Mouse (Mus musculus): ENCODE data around the gene Fgf3. TPM values are rescaled to one million over a fixed set of nuclear protein-coding genes. Genes with fewer than 3 reads are reported as not detected.

The Fgf3 gene
- polyA plus RNA-seq, 1 experiment, result 0.27 TPM

GRCm38 (mm10) chr7:144857826-144858342 lies 20.0 kb downstream of the Fgf3 start:
- 82% methylated on average over 3 of the region's 3 CpGs for WGBS
- DNase-seq (ENCODE audit: low read depth in 1 of 2, low spot score in 2 of 2), result no peak
- Histone ChIP-seq H3K27me3 (ENCODE audit: control insufficient read depth, insufficient read depth, low read length) (peaks cover 14% of the 10 kb centered on the region), H3K36me3 (ENCODE audit: control insufficient read depth, insufficient read depth, low read length) (no peaks in the 10 kb centered on the region), H3K4me1 (ENCODE audit: control insufficient read depth, insufficient read depth, insufficient read length) (no peaks in the 10 kb centered on the region), H3K4me3 (ENCODE audit: extremely low read depth, insufficient read depth, insufficient read length) (no peak overlapping the region), H3K27ac (ENCODE audit: insufficient read depth, low read length) (no peak overlapping the region)
- TF ChIP-seq CTCF (IDR thresholded peaks at IDR 0.05; ENCODE audit: extremely low read depth, insufficient read depth, insufficient read length, insufficient replicate concordance) (no peak), POLR2A (IDR thresholded peaks at IDR 0.05; ENCODE audit: low read depth, low read length) (no peak)

GRCm38 (mm10) chr7:144858702-144859101 lies 20.8 kb downstream of the Fgf3 start:
- 88% methylated on average over 1 of the region's 1 CpGs for WGBS
- TF ChIP-seq POLR2A (IDR thresholded peaks at IDR 0.05; ENCODE audit: low read depth, low read length) (no peak), CTCF (IDR thresholded peaks at IDR 0.05; ENCODE audit: extremely low read depth, insufficient read depth, insufficient read length, insufficient replicate concordance) (no peak)

GRCm38 (mm10) chr7:144861056-144861768 lies 23.3 kb downstream of the Fgf3 start:
- DNase-seq (ENCODE audit: low read depth in 1 of 2, low spot score in 2 of 2), result no peak
- Histone ChIP-seq H3K4me3 (ENCODE audit: extremely low read depth, insufficient read depth, insufficient read length) (no peak overlapping the region), H3K27ac (ENCODE audit: insufficient read depth, low read length) (no peak overlapping the region), H3K36me3 (ENCODE audit: control insufficient read depth, insufficient read depth, low read length) (no peaks in the 10 kb centered on the region), H3K27me3 (ENCODE audit: control insufficient read depth, insufficient read depth, low read length) (peaks cover 17% of the 10 kb centered on the region), H3K4me1 (ENCODE audit: control insufficient read depth, insufficient read depth, insufficient read length) (no peaks in the 10 kb centered on the region)
- TF ChIP-seq POLR2A (IDR thresholded peaks at IDR 0.05; ENCODE audit: low read depth, low read length) (no peak), CTCF (IDR thresholded peaks at IDR 0.05; ENCODE audit: extremely low read depth, insufficient read depth, insufficient read length, insufficient replicate concordance) (no peak)
- 7% methylated on average over 70 of the region's 72 CpGs for WGBS

More at GRCm38 (mm10) chr7:144858702-144859101, 20.8 kb downstream of the Fgf3 start:
- Histone ChIP-seq H3K27me3 (ENCODE audit: control insufficient read depth, insufficient read depth, low read length) (peaks cover 17% of the 10 kb centered on the region), H3K4me3 (ENCODE audit: extremely low read depth, insufficient read depth, insufficient read length) (no peak overlapping the region), H3K36me3 (ENCODE audit: control insufficient read depth, insufficient read depth, low read length) (no peaks in the 10 kb centered on the region), H3K4me1 (ENCODE audit: control insufficient read depth, insufficient read depth, insufficient read length) (no peaks in the 10 kb centered on the region), H3K27ac (ENCODE audit: insufficient read depth, low read length) (no peak overlapping the region)
- no peak for DNase-seq (ENCODE audit: low read depth in 1 of 2, low spot score in 2 of 2)

- Histone ChIP-seq H3K27ac (ENCODE audit: insufficient read depth, low read length) (no peak overlapping the region), H3K27me3 (ENCODE audit: control insufficient read depth, insufficient read depth, low read length) (peaks cover 17% of the 10 kb centered on the region)
- WGBS, result 8% methylated on average over 28 of the region's 28 CpGs
These were observed 23.8 kb downstream of the Fgf3 start for GRCm38 (mm10) chr7:144861769-144862070.

GRCm38 (mm10) chr7:144862126-144862525 lies 24.2 kb downstream of the Fgf3 start:
- H3K4me1 ChIP-seq (ENCODE audit: control insufficient read depth, insufficient read depth, insufficient read length), result no peaks in the 10 kb centered on the region
- WGBS, result 5% methylated on average over 15 of the region's 15 CpGs

More at GRCm38 (mm10) chr7:144861769-144862070, 23.8 kb downstream of the Fgf3 start:
- H3K4me1 ChIP-seq (ENCODE audit: control insufficient read depth, insufficient read depth, insufficient read length), result no peaks in the 10 kb centered on the region
- no peak for DNase-seq (ENCODE audit: low read depth in 1 of 2, low spot score in 2 of 2)
- no peak for TF ChIP-seq POLR2A (IDR thresholded peaks at IDR 0.05; ENCODE audit: low read depth, low read length)
- no peak for TF ChIP-seq CTCF (IDR thresholded peaks at IDR 0.05; ENCODE audit: extremely low read depth, insufficient read depth, insufficient read length, insufficient replicate concordance)
- H3K4me3 ChIP-seq (ENCODE audit: extremely low read depth, insufficient read depth, insufficient read length), result no peak overlapping the region
- H3K36me3 ChIP-seq (ENCODE audit: control insufficient read depth, insufficient read depth, low read length), result no peaks in the 10 kb centered on the region

GRCm38 (mm10) chr7:144862712-144863111 lies 24.8 kb downstream of the Fgf3 start:
- no peaks in the 10 kb centered on the region for H3K4me1 ChIP-seq (ENCODE audit: control insufficient read depth, insufficient read depth, insufficient read length)
- no peak for DNase-seq (ENCODE audit: low read depth in 1 of 2, low spot score in 2 of 2)
- WGBS, result 1% methylated on average over 18 of the region's 18 CpGs
- H3K27ac ChIP-seq (ENCODE audit: insufficient read depth, low read length), result no peak overlapping the region
- H3K27me3 ChIP-seq (ENCODE audit: control insufficient read depth, insufficient read depth, low read length), result peaks cover 17% of the 10 kb centered on the region
- no peak overlapping the region for H3K4me3 ChIP-seq (ENCODE audit: extremely low read depth, insufficient read depth, insufficient read length)
- TF ChIP-seq POLR2A (IDR thresholded peaks at IDR 0.05; ENCODE audit: low read depth, low read length), result no peak
- no peak for TF ChIP-seq CTCF (IDR thresholded peaks at IDR 0.05; ENCODE audit: extremely low read depth, insufficient read depth, insufficient read length, insufficient replicate concordance)
- H3K36me3 ChIP-seq (ENCODE audit: control insufficient read depth, insufficient read depth, low read length), result no peaks in the 10 kb centered on the region

More at GRCm38 (mm10) chr7:144862126-144862525, 24.2 kb downstream of the Fgf3 start:
- Histone ChIP-seq H3K27me3 (ENCODE audit: control insufficient read depth, insufficient read depth, low read length) (peaks cover 17% of the 10 kb centered on the region), H3K4me3 (ENCODE audit: extremely low read depth, insufficient read depth, insufficient read length) (no peak overlapping the region), H3K27ac (ENCODE audit: insufficient read depth, low read length) (no peak overlapping the region), H3K36me3 (ENCODE audit: control insufficient read depth, insufficient read depth, low read length) (no peaks in the 10 kb centered on the region)
- no peak for DNase-seq (ENCODE audit: low read depth in 1 of 2, low spot score in 2 of 2)
- no peak for TF ChIP-seq POLR2A (IDR thresholded peaks at IDR 0.05; ENCODE audit: low read depth, low read length)
- no peak for TF ChIP-seq CTCF (IDR thresholded peaks at IDR 0.05; ENCODE audit: extremely low read depth, insufficient read depth, insufficient read length, insufficient replicate concordance)

- 9% methylated on average over 11 of the region's 11 CpGs for WGBS
These were observed 25.3 kb downstream of the Fgf3 start for GRCm38 (mm10) chr7:144863196-144863595.

More at GRCm38 (mm10) chr7:144863196-144863595, 25.3 kb downstream of the Fgf3 start:
- TF ChIP-seq CTCF (IDR thresholded peaks at IDR 0.05; ENCODE audit: extremely low read depth, insufficient read depth, insufficient read length, insufficient replicate concordance) (no peak), POLR2A (IDR thresholded peaks at IDR 0.05; ENCODE audit: low read depth, low read length) (no peak)
- H3K4me3 ChIP-seq (ENCODE audit: extremely low read depth, insufficient read depth, insufficient read length), result no peak overlapping the region
- no peaks in the 10 kb centered on the region for H3K4me1 ChIP-seq (ENCODE audit: control insufficient read depth, insufficient read depth, insufficient read length)
- no peak overlapping the region for H3K27ac ChIP-seq (ENCODE audit: insufficient read depth, low read length)
- no peak for DNase-seq (ENCODE audit: low read depth in 1 of 2, low spot score in 2 of 2)
- peaks cover 17% of the 10 kb centered on the region for H3K27me3 ChIP-seq (ENCODE audit: control insufficient read depth, insufficient read depth, low read length)
- H3K36me3 ChIP-seq (ENCODE audit: control insufficient read depth, insufficient read depth, low read length), result no peaks in the 10 kb centered on the region
